Mouse (Mus musculus): ENCODE data around the gene Evi5.

GRCm38 (mm10) chr5:107894676-107895075 is 19.8 kb upstream of the Evi5 start:
- TF ChIP-seq CTCF (IDR thresholded peaks at IDR 0.05; ENCODE audit: low read depth, low read length) (no peak), POLR2A (IDR thresholded peaks at IDR 0.05; ENCODE audit: insufficient read depth, low read length) (no peak), EP300 (IDR thresholded peaks at IDR 0.05; ENCODE audit: insufficient read depth, low read depth, low read length) (no peak)
